Mouse (Mus musculus): Measurements from ENCODE around the gene Scn4a. TPM values are rescaled to one million over a fixed set of nuclear protein-coding genes. Genes with fewer than 3 reads are reported as not detected.
A peak's percentile ranks its signal among the peaks of the same experiment; 100 is the strongest.

Gene Scn4a
- total and polyA plus RNA-seq, 3 experiments = 11.9 to 22.8 (median 22.1) TPM

- no peak overlapping the region for H3K4me3 ChIP-seq
- H3K27ac ChIP-seq = no peak overlapping the region
- no peak for TF ChIP-seq EP300 (IDR thresholded peaks at IDR 0.05; ENCODE audit: insufficient read depth, low read depth, low read length)
- no peak for TF ChIP-seq POLR2A (IDR thresholded peaks at IDR 0.05; ENCODE audit: insufficient read depth, low read depth, low read length)
- no peak for TF ChIP-seq CTCF (IDR thresholded peaks at IDR 0.05)
- H3K27me3 ChIP-seq (ENCODE audit: control insufficient read depth, insufficient read depth, low read length) = no peaks in the 10 kb centered on the region
- no peaks in the 10 kb centered on the region for H3K36me3 ChIP-seq (ENCODE audit: control insufficient read depth, insufficient read depth, low read length)
- H3K9ac ChIP-seq (ENCODE audit: low read depth, low read length) = no peak overlapping the region
- 61% methylated on average over 5 of the region's 5 CpGs for WGBS
- no peaks in the 10 kb centered on the region for H3K79me2 ChIP-seq (replicated peaks; ENCODE audit: control insufficient read depth, insufficient read depth, low read length)
- H3K4me1 ChIP-seq (ENCODE audit: control insufficient read depth, insufficient read depth, low read length) = peaks cover 3% of the 10 kb centered on the region
- intact Hi-C loops (cut with DNase I) = loop anchor here (2.0 kb wide), 1 partner anchor 20 kb away; no protein-coding TSS in a partner anchor
- DNase-seq = peak in 1 of 2 experiments; percentile 46
Measured at GRCm38 (mm10) chr11:106324858-106325257, 28.2 kb downstream of the Scn4a start.

- no peak overlapping the region for H3K4me3 ChIP-seq
- WGBS = 49% methylated on average over 21 of the region's 21 CpGs
- peak in 1 of 2 experiments; percentile 52 for DNase-seq
Measured at GRCm38 (mm10) chr11:106318406-106319366, 34.4 kb downstream of the Scn4a start.

GRCm38 (mm10) chr11:106317801-106318200 is 35.3 kb downstream of the Scn4a start:
- Histone ChIP-seq H3K79me2 (replicated peaks; ENCODE audit: control insufficient read depth, insufficient read depth, low read length) (no peaks in the 10 kb centered on the region), H3K9ac (ENCODE audit: low read depth, low read length) (no peak overlapping the region), H3K27ac (no peak overlapping the region), H3K4me3 (no peak overlapping the region), H3K27me3 (ENCODE audit: control insufficient read depth, insufficient read depth, low read length) (no peaks in the 10 kb centered on the region), H3K4me1 (ENCODE audit: control insufficient read depth, insufficient read depth, low read length) (no peaks in the 10 kb centered on the region), H3K36me3 (ENCODE audit: control insufficient read depth, insufficient read depth, low read length) (no peaks in the 10 kb centered on the region)
- 78% methylated on average over 7 of the region's 7 CpGs for WGBS
- TF ChIP-seq POLR2A (IDR thresholded peaks at IDR 0.05; ENCODE audit: insufficient read depth, low read depth, low read length) (no peak), EP300 (IDR thresholded peaks at IDR 0.05; ENCODE audit: insufficient read depth, low read depth, low read length) (no peak), CTCF (IDR thresholded peaks at IDR 0.05) (no peak)
- no peak for DNase-seq
- intact Hi-C loops (cut with DNase I) = no loop called here

More at GRCm38 (mm10) chr11:106318406-106319366, 34.4 kb downstream of the Scn4a start:
- no peak overlapping the region for H3K9ac ChIP-seq (ENCODE audit: low read depth, low read length)
- no peaks in the 10 kb centered on the region for H3K27me3 ChIP-seq (ENCODE audit: control insufficient read depth, insufficient read depth, low read length)
- H3K79me2 ChIP-seq (replicated peaks; ENCODE audit: control insufficient read depth, insufficient read depth, low read length) = no peaks in the 10 kb centered on the region
- no peak overlapping the region; the same call in 1 of the 2 replicates for H3K27ac ChIP-seq
- intact Hi-C loops (cut with DNase I) = no loop called here
- TF ChIP-seq CTCF (IDR thresholded peaks at IDR 0.05) (0 out of 2 replicates have a peak, but pooled peaks have one; percentile 12), POLR2A (IDR thresholded peaks at IDR 0.05; ENCODE audit: insufficient read depth, low read depth, low read length) (no peak), EP300 (IDR thresholded peaks at IDR 0.05; ENCODE audit: insufficient read depth, low read depth, low read length) (no peak)
- no peaks in the 10 kb centered on the region for H3K4me1 ChIP-seq (ENCODE audit: control insufficient read depth, insufficient read depth, low read length)
- H3K36me3 ChIP-seq (ENCODE audit: control insufficient read depth, insufficient read depth, low read length) = no peaks in the 10 kb centered on the region

GRCm38 (mm10) chr11:106316416-106316815 is 36.7 kb downstream of the Scn4a start:
- Histone ChIP-seq H3K4me3 (no peak overlapping the region), H3K79me2 (replicated peaks; ENCODE audit: control insufficient read depth, insufficient read depth, low read length) (no peaks in the 10 kb centered on the region), H3K36me3 (ENCODE audit: control insufficient read depth, insufficient read depth, low read length) (no peaks in the 10 kb centered on the region), H3K4me1 (ENCODE audit: control insufficient read depth, insufficient read depth, low read length) (no peaks in the 10 kb centered on the region), H3K9ac (ENCODE audit: low read depth, low read length) (no peak overlapping the region), H3K27me3 (ENCODE audit: control insufficient read depth, insufficient read depth, low read length) (no peaks in the 10 kb centered on the region), H3K27ac (no peak overlapping the region)
- no peak for DNase-seq
- intact Hi-C loops (cut with DNase I) = no loop called here
- WGBS = 100% methylated on average over 1 of the region's 1 CpGs
- TF ChIP-seq POLR2A (IDR thresholded peaks at IDR 0.05; ENCODE audit: insufficient read depth, low read depth, low read length) (no peak), CTCF (IDR thresholded peaks at IDR 0.05) (no peak), EP300 (IDR thresholded peaks at IDR 0.05; ENCODE audit: insufficient read depth, low read depth, low read length) (no peak)

- 79% methylated on average over 9 of the region's 9 CpGs for WGBS
- H3K4me1 ChIP-seq (ENCODE audit: control insufficient read depth, insufficient read depth, low read length) = no peaks in the 10 kb centered on the region
- no peaks in the 10 kb centered on the region for H3K79me2 ChIP-seq (replicated peaks; ENCODE audit: control insufficient read depth, insufficient read depth, low read length)
- H3K36me3 ChIP-seq (ENCODE audit: control insufficient read depth, insufficient read depth, low read length) = no peaks in the 10 kb centered on the region
- TF ChIP-seq EP300 (IDR thresholded peaks at IDR 0.05; ENCODE audit: insufficient read depth, low read depth, low read length) (no peak), CTCF (IDR thresholded peaks at IDR 0.05) (no peak), POLR2A (IDR thresholded peaks at IDR 0.05; ENCODE audit: insufficient read depth, low read depth, low read length) (no peak)
- no peak within 1 kb of the TSS for H3K9ac ChIP-seq (ENCODE audit: low read depth, low read length)
- peak in 1 of 2 experiments; percentile 53 for DNase-seq
- H3K4me3 ChIP-seq = no peak within 1 kb of the TSS
- H3K27ac ChIP-seq = no peak within 1 kb of the TSS
- no peaks in the 10 kb centered on the region for H3K27me3 ChIP-seq (ENCODE audit: control insufficient read depth, insufficient read depth, low read length)
- intact Hi-C loops (cut with DNase I) = no loop called here
Measured at GRCm38 (mm10) chr11:106314333-106314812, 38.7 kb downstream of the Scn4a start, which contains the start of gene Cd79b. TSS of gene Cd79b (minus strand) at chr11:106314762.
